Mouse (Mus musculus) frontal cortex, postnatal 10 days (tissue): ENCODE measurements around the gene Purb.
"Not testable (repeated sequence)": the region's sequence is repeated elsewhere in the genome, so short reads cannot be mapped to it uniquely, and the experiment has no call there.

Source experiments
- DNase-seq, 2 experiments: peaks; one replicate each; pipeline ENCODE4 v3.0.0; 2022; ENCODE audit warnings: low spot score in 2 of 2, mixed read lengths in 1 of 2

Purb gene

GRCm38 (mm10) chr11:6484244-6484959 lies 8.7 kb upstream of the Purb start:
- DNase-seq = no peak

- no peak for DNase-seq
Measured at GRCm38 (mm10) chr11:6483103-6483502, 7.4 kb upstream of the Purb start.

- DNase-seq = no peak
Measured at GRCm38 (mm10) chr11:6481669-6482185, 6.0 kb upstream of the Purb start.

GRCm38 (mm10) chr11:6480681-6481405 lies 5.1 kb upstream of the Purb start:
- no peak for DNase-seq

- DNase-seq = no peak
Measured at GRCm38 (mm10) chr11:6480191-6480590, 4.5 kb upstream of the Purb start.

GRCm38 (mm10) chr11:6479231-6479630 lies 3.5 kb upstream of the Purb start:
- DNase-seq = no peak

GRCm38 (mm10) chr11:6477350-6477749 lies 1.6 kb upstream of the Purb start:
- DNase-seq = no peak

GRCm38 (mm10) chr11:6476876-6477275 lies 1.2 kb upstream of the Purb start:
- no peak for DNase-seq

GRCm38 (mm10) chr11:6474874-6475731 lies 614 bp downstream of the Purb start:
- DNase-seq = peak; percentile 44 to 53

GRCm38 (mm10) chr11:6474381-6474780 lies 1.3 kb downstream of the Purb start:
- DNase-seq = no peak

GRCm38 (mm10) chr11:6472076-6472475 lies 3.6 kb downstream of the Purb start:
- no peak for DNase-seq

- no peak for DNase-seq
Measured at GRCm38 (mm10) chr11:6471493-6471892, 4.2 kb downstream of the Purb start.

- DNase-seq = no peak
Measured at GRCm38 (mm10) chr11:6471054-6471453, 4.7 kb downstream of the Purb start.

- DNase-seq = no peak
Measured at GRCm38 (mm10) chr11:6468541-6468940, 7.2 kb downstream of the Purb start.

- DNase-seq = peak in 1 of 2 experiments; percentile 60
Measured at GRCm38 (mm10) chr11:6465122-6465521, 10.6 kb downstream of the Purb start.

- DNase-seq = no peak
Measured at GRCm38 (mm10) chr11:6463159-6463837, 12.4 kb downstream of the Purb start.

GRCm38 (mm10) chr11:6456083-6456482 lies 19.6 kb downstream of the Purb start:
- DNase-seq = no peak

GRCm38 (mm10) chr11:6448155-6448554 lies 27.6 kb downstream of the Purb start:
- DNase-seq = not testable (repeated sequence)

- no peak for DNase-seq
Measured at GRCm38 (mm10) chr11:6447493-6447892, 28.2 kb downstream of the Purb start.

GRCm38 (mm10) chr11:6445951-6446350 lies 29.8 kb downstream of the Purb start:
- DNase-seq = no peak

GRCm38 (mm10) chr11:6445441-6445840 lies 30.3 kb downstream of the Purb start:
- DNase-seq = no peak
